Mouse (Mus musculus): ENCODE results near the gene Acss2. TPM values are rescaled to one million over a fixed set of nuclear protein-coding genes. Genes with fewer than 3 reads are reported as not detected.
A peak's percentile ranks its signal among the peaks of the same experiment; 100 is the strongest.

Acss2 gene
- polyA plus RNA-seq, 1 experiment, result 149 TPM

DNA sequence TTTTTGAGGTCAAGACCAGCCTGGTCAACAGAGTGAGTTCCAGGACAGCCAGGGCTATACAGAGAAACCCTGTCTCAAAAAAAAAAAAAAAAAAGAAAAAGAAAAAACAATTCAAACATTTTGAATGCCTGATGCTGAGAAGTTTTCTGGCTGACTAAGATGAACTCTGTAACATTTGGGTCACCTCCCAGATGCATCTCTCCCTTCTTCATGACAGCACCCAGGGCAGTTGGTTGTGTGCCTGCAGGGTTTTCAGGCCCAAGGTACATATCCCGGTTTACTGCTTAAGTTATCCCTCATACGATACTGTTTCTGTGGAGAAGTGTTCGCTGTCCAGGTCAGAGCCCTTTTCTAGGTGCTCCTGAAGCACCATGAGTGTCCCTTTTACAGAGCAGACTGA, 62.6 kb downstream of the Acss2 start:
- Histone ChIP-seq H3K27ac (ENCODE audit: insufficient read depth, low read depth, low read length) (no peak overlapping the region), H3K4me3 (ENCODE audit: insufficient read depth, low read depth, low read length) (no peak overlapping the region), H3K27me3 (replicated peaks; ENCODE audit: control insufficient read depth, insufficient read depth, low read length) (no peaks in the 10 kb centered on the region), H3K36me3 (ENCODE audit: control insufficient read depth, insufficient read depth, low read length) (peaks cover 6% of the 10 kb centered on the region; the same call in 1 of the 2 replicates), H3K4me1 (ENCODE audit: control insufficient read depth, insufficient read depth, low read length) (peaks cover 26% of the 10 kb centered on the region; the same call in 1 of the 2 replicates)
- no peak for DNase-seq
- TF ChIP-seq CTCF (conservative IDR thresholded peaks at IDR 0.05; ENCODE audit: insufficient read depth, insufficient read length, low read depth, low read length) (no peak), POLR2A (IDR thresholded peaks at IDR 0.05; ENCODE audit: low read depth, low read length) (no peak)
- 82% methylated on average over 3 of the region's 3 CpGs for WGBS

DNA sequence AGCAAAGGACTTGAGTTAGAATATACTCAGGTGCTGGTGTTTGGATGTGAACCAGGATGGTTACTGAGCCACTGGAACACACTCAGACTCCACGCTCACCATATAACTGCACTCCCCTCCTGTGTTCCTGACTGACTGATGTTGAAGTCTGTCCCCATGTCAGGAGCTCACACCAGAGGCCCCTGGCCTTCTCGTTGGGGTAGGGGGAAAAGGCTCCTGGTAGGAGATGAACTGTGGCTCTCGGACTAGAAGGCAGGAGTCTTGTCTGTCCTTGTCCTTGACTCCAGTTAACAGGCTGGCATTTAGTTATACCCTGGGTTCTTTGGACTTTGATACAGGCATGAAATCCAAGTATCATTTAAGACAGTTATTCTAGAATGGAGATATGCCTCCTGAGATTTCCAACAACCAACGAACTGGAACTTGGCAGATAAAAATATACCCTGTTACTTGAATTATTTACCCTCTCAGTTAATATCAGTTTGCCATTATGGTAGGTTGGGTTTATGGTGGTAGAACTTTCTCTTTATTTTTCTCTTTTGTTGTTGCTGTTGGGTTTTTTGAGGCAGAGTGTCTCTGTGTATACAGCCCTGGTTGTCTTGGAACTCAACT, 64.7 kb downstream of the Acss2 start:
- 53% methylated on average over 4 of the region's 4 CpGs for WGBS
- Histone ChIP-seq H3K4me3 (ENCODE audit: insufficient read depth, low read depth, low read length) (no peak overlapping the region), H3K27me3 (replicated peaks; ENCODE audit: control insufficient read depth, insufficient read depth, low read length) (no peaks in the 10 kb centered on the region), H3K36me3 (ENCODE audit: control insufficient read depth, insufficient read depth, low read length) (no peaks in the 10 kb centered on the region; the same call in 1 of the 2 replicates), H3K4me1 (ENCODE audit: control insufficient read depth, insufficient read depth, low read length) (peaks cover 26% of the 10 kb centered on the region; the same call in 1 of the 2 replicates), H3K27ac (ENCODE audit: insufficient read depth, low read depth, low read length) (peak overlapping the region; percentile 92)
- DNase-seq, result peak; percentile 78
- no peak for TF ChIP-seq CTCF (conservative IDR thresholded peaks at IDR 0.05; ENCODE audit: insufficient read depth, insufficient read length, low read depth, low read length)
- no peak for TF ChIP-seq POLR2A (IDR thresholded peaks at IDR 0.05; ENCODE audit: low read depth, low read length)

DNA sequence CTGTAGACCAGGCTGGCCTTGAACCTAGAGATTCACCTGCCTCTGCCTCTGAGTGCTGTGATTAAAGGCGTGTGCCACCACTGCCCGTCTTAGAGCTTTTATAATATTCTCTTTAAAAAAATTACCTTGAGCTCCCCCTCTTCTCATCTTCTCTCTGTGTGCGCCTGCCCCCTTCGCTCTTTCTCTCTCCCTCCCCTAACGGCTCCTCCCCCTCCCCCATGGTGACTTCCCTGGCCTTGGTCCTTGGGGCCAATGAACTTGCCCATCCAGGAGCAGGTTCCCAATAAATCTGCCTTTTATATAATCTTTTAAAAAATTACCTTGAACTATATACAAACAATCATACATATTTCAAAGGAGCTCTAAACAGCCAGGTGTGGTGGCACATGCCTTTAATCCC, 65.2 kb downstream of the Acss2 start:
- WGBS, result 73% methylated on average over 5 of the region's 5 CpGs
- no peaks in the 10 kb centered on the region; the same call in 1 of the 2 replicates for H3K36me3 ChIP-seq (ENCODE audit: control insufficient read depth, insufficient read depth, low read length)
- H3K4me3 ChIP-seq (ENCODE audit: insufficient read depth, low read depth, low read length), result no peak overlapping the region
- H3K27ac ChIP-seq (ENCODE audit: insufficient read depth, low read depth, low read length), result peak overlapping the region; percentile 92
- no peak for TF ChIP-seq POLR2A (IDR thresholded peaks at IDR 0.05; ENCODE audit: low read depth, low read length)
- peaks cover 26% of the 10 kb centered on the region; the same call in 1 of the 2 replicates for H3K4me1 ChIP-seq (ENCODE audit: control insufficient read depth, insufficient read depth, low read length)
- no peaks in the 10 kb centered on the region for H3K27me3 ChIP-seq (replicated peaks; ENCODE audit: control insufficient read depth, insufficient read depth, low read length)
- peak; percentile 71 for DNase-seq

DNA sequence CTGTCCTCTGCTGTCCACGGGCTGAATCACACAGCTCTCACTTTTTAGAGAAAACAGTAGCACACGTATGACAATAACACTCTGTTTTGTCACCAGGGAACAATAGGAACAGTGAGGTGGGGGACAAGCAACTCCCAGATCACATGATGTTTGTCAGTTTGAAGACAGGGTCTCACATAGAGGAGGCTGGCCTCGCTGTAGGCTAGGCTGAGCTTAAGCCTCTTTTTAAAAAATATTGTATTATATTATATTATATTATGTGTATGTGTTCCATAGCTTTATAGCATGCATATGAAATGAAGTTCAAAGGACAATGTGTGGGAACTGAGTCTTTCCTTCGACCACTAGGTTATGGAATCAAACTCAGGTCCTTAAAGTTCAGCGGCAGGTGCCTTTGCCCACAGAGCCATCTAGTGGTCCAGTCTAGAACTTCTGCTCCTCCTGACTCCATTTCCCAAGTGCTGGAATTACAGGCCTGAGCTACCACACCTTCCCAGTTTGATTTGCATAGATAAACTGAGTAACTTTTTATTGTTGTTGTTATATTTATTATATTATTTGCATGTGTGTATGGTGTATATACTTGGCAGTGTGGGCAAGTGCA, 66.3 kb downstream of the Acss2 start:
- no peaks in the 10 kb centered on the region for H3K27me3 ChIP-seq (replicated peaks; ENCODE audit: control insufficient read depth, insufficient read depth, low read length)
- peak overlapping the region; percentile 92 for H3K27ac ChIP-seq (ENCODE audit: insufficient read depth, low read depth, low read length)
- TF ChIP-seq CTCF (conservative IDR thresholded peaks at IDR 0.05; ENCODE audit: insufficient read depth, insufficient read length, low read depth, low read length) (peak; percentile 95), POLR2A (IDR thresholded peaks at IDR 0.05; ENCODE audit: low read depth, low read length) (no peak)
- H3K4me3 ChIP-seq (ENCODE audit: insufficient read depth, low read depth, low read length), result no peak overlapping the region
- DNase-seq, result peak; percentile 86
- no peaks in the 10 kb centered on the region; the same call in 1 of the 2 replicates for H3K36me3 ChIP-seq (ENCODE audit: control insufficient read depth, insufficient read depth, low read length)
- peaks cover 26% of the 10 kb centered on the region; the same call in 1 of the 2 replicates for H3K4me1 ChIP-seq (ENCODE audit: control insufficient read depth, insufficient read depth, low read length)
- WGBS, result 45% methylated on average over 5 of the region's 5 CpGs

DNA sequence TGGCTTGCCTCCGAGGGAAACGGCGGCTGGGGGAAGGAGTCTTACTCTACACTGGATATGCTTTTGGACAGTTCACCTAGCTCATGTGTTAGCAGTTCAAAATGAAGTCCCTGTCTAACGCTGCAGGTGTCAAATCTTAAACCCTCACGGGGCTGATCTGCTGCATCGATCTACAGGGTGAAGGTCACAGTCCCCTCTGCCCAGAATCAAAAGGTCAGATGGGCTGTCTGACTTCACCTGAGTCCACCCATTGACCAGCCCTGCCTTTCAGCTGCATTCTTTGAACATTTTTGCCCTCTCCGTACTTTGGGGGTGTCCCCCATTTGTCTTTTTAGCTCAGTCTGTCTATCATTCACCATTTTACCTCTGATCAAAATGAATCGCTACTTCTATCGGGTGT, 67.3 kb downstream of the Acss2 start:
- TF ChIP-seq CTCF (conservative IDR thresholded peaks at IDR 0.05; ENCODE audit: insufficient read depth, insufficient read length, low read depth, low read length) (no peak), POLR2A (IDR thresholded peaks at IDR 0.05; ENCODE audit: low read depth, low read length) (no peak)
- peak overlapping the region; percentile 95 for H3K27ac ChIP-seq (ENCODE audit: insufficient read depth, low read depth, low read length)
- no peaks in the 10 kb centered on the region; the same call in 1 of the 2 replicates for H3K36me3 ChIP-seq (ENCODE audit: control insufficient read depth, insufficient read depth, low read length)
- H3K4me1 ChIP-seq (ENCODE audit: control insufficient read depth, insufficient read depth, low read length), result peaks cover 33% of the 10 kb centered on the region; the same call in 1 of the 2 replicates
- H3K4me3 ChIP-seq (ENCODE audit: insufficient read depth, low read depth, low read length), result no peak overlapping the region
- DNase-seq, result no peak
- no peaks in the 10 kb centered on the region for H3K27me3 ChIP-seq (replicated peaks; ENCODE audit: control insufficient read depth, insufficient read depth, low read length)
- 55% methylated on average over 9 of the region's 9 CpGs for WGBS

DNA sequence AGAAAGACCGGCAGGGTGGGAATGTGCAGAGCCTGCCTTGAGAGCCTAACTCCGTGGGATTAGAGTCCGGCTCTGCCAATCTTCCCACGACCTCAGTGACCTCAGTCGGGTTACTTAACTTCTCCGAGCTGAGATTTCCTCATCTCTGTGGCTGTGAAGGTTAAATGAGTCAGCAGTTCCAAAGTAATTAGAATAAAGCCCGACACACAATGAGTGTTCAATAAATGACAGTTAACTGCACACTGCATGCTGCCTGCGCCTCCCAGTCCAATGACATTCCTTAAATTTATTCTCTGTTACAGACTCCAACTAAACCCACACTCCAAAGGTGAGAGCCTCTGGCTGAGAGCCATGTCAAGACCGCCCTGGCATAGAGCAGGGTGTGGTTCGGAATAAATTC, 67.7 kb downstream of the Acss2 start:
- Histone ChIP-seq H3K4me1 (ENCODE audit: control insufficient read depth, insufficient read depth, low read length) (peaks cover 37% of the 10 kb centered on the region; the same call in 1 of the 2 replicates), H3K4me3 (ENCODE audit: insufficient read depth, low read depth, low read length) (no peak overlapping the region), H3K36me3 (ENCODE audit: control insufficient read depth, insufficient read depth, low read length) (no peaks in the 10 kb centered on the region; the same call in 1 of the 2 replicates), H3K27me3 (replicated peaks; ENCODE audit: control insufficient read depth, insufficient read depth, low read length) (no peaks in the 10 kb centered on the region), H3K27ac (ENCODE audit: insufficient read depth, low read depth, low read length) (peak overlapping the region; percentile 95)
- TF ChIP-seq CTCF (conservative IDR thresholded peaks at IDR 0.05; ENCODE audit: insufficient read depth, insufficient read length, low read depth, low read length) (no peak), POLR2A (IDR thresholded peaks at IDR 0.05; ENCODE audit: low read depth, low read length) (no peak)
- peak; percentile 80 for DNase-seq
- WGBS, result 35% methylated on average over 10 of the region's 10 CpGs

DNA sequence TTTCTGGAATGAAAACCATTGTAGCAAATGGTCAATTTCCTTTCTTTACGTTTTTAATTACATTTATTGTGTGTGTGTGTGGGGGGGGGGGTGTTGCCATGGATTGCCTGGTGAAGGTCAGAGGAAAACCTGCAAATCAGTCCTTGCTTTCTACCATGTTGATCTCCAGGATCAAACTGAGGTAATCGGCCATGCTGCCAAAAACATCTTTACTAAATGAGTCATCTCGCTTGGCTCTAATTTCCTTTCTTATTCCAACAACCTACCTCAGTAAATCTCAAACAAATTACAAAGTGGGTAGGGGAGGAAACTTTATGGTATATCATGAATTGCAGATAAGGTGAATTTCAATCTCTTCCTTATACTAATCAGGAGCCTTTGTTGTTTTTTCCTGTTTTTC, 70.4 kb downstream of the Acss2 start:
- WGBS, result 57% methylated on average over 3 of the region's 3 CpGs

More for the DNA sequence above, 70.4 kb downstream of the Acss2 start:
- Histone ChIP-seq H3K27ac (ENCODE audit: insufficient read depth, low read depth, low read length) (no peak overlapping the region), H3K4me1 (ENCODE audit: control insufficient read depth, insufficient read depth, low read length) (peaks cover 36% of the 10 kb centered on the region; the same call in 1 of the 2 replicates), H3K36me3 (ENCODE audit: control insufficient read depth, insufficient read depth, low read length) (no peaks in the 10 kb centered on the region; the same call in 1 of the 2 replicates), H3K4me3 (ENCODE audit: insufficient read depth, low read depth, low read length) (no peak overlapping the region), H3K27me3 (replicated peaks; ENCODE audit: control insufficient read depth, insufficient read depth, low read length) (no peaks in the 10 kb centered on the region)
- DNase-seq, result no peak
- TF ChIP-seq CTCF (conservative IDR thresholded peaks at IDR 0.05; ENCODE audit: insufficient read depth, insufficient read length, low read depth, low read length), result no peak
- TF ChIP-seq POLR2A (IDR thresholded peaks at IDR 0.05; ENCODE audit: low read depth, low read length), result no peak
